Mouse (Mus musculus) kidney, embryonic 14.5 days (tissue): ENCODE data around the gene Pkd1l1. TPM values are rescaled to one million over a fixed set of nuclear protein-coding genes. Genes with fewer than 3 reads are reported as not detected.

Experiments used
- polyA plus RNA-seq: library from polyadenylated mRNA; unstranded; fragments of >200 nt; fragmentation: Nextera tagmentation; extraction: Ambion mirVana; gene quantifications from 2 replicates; pipeline ENCODE4 v1.2.1, GENCODE M21; 2014

Pkd1l1 gene
- polyA plus RNA-seq, 1 experiment from 2014 or later = 0.12 TPM

Other genes starting within 250 kb of the Pkd1l1 start
- 18.4 and 26.4 TPM in 2 replicates for gene Hus1, start 37.9 kb upstream of the Pkd1l1 start, polyA plus RNA-seq
- 1.1 and 2.0 TPM in 2 replicates for gene Gm11992, start 75.3 kb upstream of the Pkd1l1 start, polyA plus RNA-seq
- not detected in 2 replicates for gene Sun3, start 75.7 kb upstream of the Pkd1l1 start, polyA plus RNA-seq
- gene Upp1, start 144.8 kb upstream of the Pkd1l1 start, polyA plus RNA-seq = 8.6 and 10.4 TPM in 2 replicates
- 0.01 and 0.11 TPM in 2 replicates for gene Abca13, start 218.7 kb upstream of the Pkd1l1 start, polyA plus RNA-seq